Mouse (Mus musculus): ENCODE measurements around the gene Cnpy3.
"Not testable (repeated sequence)": the region's sequence is repeated elsewhere in the genome, so short reads cannot be mapped to it uniquely, and the experiment has no call there.

Cnpy3 gene

DNA sequence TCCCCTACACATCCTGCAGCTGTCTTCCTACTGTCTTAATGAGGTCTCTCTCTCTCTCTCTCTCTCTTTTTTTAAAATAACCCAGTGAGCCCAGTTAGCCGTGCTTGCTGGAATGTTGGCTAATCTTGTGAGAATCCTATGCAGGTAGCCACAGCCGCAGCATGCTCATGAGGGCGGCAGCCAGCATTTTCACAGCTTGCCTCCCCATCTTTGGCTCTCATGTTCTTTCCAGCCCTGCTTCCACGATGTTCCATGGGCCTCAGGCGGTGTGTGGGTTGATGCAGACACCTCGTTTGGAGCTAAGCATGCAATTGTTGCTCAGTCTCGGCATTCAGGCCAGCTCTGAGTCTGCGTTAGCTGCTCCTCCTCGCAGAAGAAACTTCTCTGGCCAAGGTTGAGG lies 12.9 kb upstream of the Cnpy3 start:
- in situ Hi-C loops (cut with MboI, MseI) = not testable (repeated sequence)

DNA sequence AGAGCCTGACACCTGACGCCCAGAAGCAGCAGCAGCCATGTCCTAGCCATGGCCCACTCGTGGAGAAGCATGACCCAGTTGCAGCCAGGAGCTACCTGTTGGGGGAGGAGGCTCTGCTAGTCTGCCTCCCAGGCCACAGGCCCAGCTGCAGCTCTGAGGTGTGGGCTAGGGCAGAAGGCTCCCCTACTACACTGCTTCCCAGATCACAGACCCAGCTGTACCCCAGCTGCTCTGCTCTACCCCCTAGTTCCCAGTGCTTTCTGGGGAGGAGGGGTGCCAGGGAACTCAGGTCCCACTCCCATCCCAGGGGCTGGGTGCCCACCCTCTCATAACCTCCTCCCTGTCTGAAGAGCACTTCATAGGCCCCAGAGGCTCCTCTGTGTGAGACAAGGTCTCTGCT lies 11.5 kb upstream of the Cnpy3 start, which contains the start of gene Ptcra:
Ptcra (minus strand) TSS at position 169 of the 400 bp plus-strand sequence.
- in situ Hi-C loops (cut with MboI, MseI) = no loop called here

DNA sequence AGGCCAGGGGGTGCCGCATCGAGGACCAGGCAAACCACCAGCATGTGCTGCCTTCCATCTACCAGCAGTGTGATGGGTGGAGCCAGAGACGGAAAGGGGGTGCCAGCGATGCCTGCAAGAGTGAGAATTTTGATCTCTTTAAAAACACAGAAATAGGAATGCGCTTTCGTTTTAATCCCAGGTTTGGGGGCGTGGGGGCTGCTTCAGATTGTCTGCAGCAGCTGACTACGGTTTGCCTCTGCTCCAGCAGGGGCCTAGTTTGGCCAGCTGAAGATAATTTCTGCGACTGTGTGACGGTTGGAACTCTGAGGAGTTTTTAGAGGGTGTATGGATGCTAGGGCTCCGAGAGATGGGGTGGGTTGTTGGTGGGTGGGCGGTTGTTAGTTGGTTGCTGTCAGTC lies 6.7 kb upstream of the Cnpy3 start:
- in situ Hi-C loops (cut with MboI, MseI) = no loop called here

GRCm38 (mm10) chr17:46751056-46751793 lies 789 bp downstream of the Cnpy3 start:
- in situ Hi-C loops (cut with MboI, MseI) = no loop called here

GRCm38 (mm10) chr17:46750580-46750979 lies 1.4 kb downstream of the Cnpy3 start:
- in situ Hi-C loops (cut with MboI, MseI) = no loop called here

DNA sequence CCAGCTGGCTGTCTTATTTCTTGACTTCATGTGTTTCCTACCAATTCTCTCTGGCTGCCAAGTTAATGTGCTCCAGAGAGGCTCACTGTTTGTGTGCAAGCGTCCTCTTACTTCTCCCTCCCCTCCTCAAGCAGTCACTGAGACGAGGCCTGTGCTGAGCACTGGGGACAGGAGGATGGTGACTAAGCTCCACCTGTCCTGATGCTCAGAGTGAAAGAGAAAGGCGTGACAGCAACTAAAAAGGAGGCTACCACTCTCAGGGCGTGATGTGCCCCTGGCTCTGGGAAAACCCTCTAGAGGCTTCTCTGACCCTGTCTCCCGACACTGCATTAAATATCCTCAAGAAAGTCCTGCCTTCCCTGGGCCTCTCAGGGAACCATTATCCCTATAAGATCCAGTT lies 2.7 kb downstream of the Cnpy3 start:
- in situ Hi-C loops (cut with MboI, MseI) = no loop called here

DNA sequence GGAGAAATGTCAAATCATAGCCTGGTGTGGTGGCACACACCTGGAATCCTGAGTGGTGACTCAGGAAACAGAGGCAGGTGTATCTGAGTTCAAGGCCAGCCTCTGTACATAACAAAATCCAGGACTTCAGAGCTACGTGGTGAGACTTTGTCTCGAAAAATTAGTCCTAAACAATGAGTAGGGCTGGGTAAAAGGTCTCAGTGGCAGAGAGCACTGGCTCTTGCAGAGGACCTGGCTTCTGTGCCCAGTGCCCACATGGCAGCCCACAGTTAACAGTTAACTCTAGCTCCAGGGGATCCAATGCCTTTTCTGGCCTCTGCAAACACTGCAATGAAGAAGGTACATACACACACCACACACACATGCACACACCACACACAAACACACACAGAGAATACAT lies 4.2 kb downstream of the Cnpy3 start:
- in situ Hi-C loops (cut with MboI, MseI) = no loop called here

- in situ Hi-C loops (cut with MboI, MseI) = no loop called here
Measured at GRCm38 (mm10) chr17:46747234-46747633, 4.8 kb downstream of the Cnpy3 start.

- in situ Hi-C loops (cut with MboI, MseI) = no loop called here
Measured at GRCm38 (mm10) chr17:46745506-46745905, 6.5 kb downstream of the Cnpy3 start.

DNA sequence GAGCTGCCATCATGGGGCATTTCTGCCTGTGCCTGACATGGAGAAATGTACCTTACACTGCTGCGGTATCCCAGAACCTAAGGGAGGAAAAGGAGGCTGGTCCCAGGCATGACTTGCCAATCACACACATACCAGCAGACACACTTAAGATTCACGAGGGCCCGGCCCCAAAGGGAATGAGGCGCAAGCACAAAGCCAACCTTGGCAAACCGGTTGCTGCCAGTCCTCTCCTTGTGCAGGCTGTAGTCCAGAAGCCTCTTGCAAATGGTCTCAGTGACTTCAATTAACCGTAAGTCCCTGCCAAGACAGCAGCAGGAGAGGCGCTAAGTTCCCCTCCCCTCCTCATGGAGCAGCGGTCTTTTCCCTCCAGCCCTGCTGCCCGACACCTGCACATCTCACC lies 9.0 kb downstream of the Cnpy3 start:
- in situ Hi-C loops (cut with MboI, MseI) = no loop called here

DNA sequence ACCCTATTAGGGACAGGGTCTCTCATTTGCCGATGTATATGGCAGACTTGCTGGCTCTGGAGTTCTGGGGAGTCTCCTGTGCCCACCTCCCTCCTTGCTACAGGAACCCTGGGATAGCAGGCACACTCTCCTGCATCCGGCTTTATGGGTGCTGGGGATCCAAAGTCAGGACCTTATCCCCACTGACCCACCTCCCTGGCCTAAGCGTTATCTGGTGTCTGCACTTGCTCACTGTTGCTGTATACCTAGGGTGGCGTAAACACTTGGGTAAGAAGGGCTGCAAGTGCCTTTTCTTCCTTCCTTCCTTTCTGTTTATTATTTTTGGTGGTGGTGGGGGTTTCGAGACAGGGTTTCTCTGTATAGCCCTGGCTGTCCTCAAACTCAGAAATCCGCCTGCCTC lies 10.7 kb downstream of the Cnpy3 start:
- in situ Hi-C loops (cut with MboI, MseI) = no loop called here

DNA sequence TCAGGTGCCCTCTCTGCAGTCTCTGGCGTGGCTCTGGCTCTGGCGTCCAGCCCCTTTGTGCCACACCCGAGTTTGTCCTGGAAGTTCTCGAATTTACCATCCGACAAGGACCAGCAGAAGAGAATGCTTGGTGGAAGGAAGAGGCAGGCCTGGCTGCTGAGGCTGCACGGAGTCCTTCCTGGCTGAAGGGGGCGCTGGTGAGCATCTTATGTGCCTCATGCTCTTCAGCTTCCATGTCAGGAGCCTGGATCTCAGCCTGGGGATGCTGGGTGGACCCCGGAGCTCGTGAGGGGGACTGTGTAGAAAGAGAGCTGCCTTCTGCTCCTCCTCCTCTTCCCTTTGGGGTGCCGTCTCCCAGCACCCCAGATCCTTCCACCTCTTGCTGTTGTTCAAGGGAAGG lies 15.9 kb downstream of the Cnpy3 start:
- in situ Hi-C loops (cut with MboI, MseI) = no loop called here

DNA sequence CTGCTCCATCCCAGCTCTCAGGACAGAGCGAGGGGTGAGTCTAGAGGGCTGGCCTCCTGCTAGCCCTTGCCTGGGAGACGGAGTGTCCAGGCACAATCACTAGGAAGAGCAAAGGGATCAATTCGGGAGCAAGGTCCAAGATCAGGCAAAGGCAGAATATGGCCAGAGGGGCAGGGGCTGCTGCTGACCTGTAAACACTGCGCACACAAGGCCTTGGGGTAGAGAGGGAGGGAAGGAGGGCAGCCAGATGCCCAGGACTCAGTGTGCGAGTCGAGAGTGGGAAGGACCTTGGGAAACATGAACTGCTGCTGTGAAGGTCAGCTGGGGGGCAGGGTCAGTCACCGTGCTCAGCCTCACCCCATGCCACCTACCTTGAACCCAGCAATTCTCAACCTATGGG lies 16.7 kb downstream of the Cnpy3 start:
- in situ Hi-C loops (cut with MboI, MseI) = no loop called here

GRCm38 (mm10) chr17:46734055-46734454 lies 18.0 kb downstream of the Cnpy3 start:
- in situ Hi-C loops (cut with MboI, MseI) = no loop called here

DNA sequence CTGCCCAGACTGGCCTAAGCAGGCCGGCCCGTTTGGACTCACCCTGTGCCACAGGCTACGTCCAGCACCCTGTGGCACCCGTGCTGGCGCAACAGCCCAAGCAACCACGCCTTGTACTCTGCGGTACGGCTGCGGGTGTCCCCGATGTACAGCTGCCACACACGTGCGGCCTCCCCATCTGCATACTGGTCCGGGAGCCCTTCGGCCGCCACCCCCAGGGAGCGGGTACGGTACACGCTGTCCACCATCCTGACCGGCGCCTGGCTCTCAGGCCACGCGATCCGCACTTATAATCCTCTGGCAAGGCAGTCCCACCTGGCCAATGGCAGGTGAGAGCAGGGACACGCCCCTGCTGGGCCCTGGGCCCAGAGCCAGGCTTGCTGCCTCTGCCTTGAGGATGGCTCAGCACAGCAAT lies 23.1 kb downstream of the Cnpy3 start, which contains the start of gene Gnmt:
Gnmt (minus strand) TSS at position 265 of the 415 bp plus-strand sequence.
- in situ Hi-C loops (cut with MboI, MseI) = no loop called here

GRCm38 (mm10) chr17:46728496-46728895 lies 23.5 kb downstream of the Cnpy3 start:
- in situ Hi-C loops (cut with MboI, MseI) = no loop called here

GRCm38 (mm10) chr17:46728021-46728420 lies 24.0 kb downstream of the Cnpy3 start:
- in situ Hi-C loops (cut with MboI, MseI) = no loop called here

DNA sequence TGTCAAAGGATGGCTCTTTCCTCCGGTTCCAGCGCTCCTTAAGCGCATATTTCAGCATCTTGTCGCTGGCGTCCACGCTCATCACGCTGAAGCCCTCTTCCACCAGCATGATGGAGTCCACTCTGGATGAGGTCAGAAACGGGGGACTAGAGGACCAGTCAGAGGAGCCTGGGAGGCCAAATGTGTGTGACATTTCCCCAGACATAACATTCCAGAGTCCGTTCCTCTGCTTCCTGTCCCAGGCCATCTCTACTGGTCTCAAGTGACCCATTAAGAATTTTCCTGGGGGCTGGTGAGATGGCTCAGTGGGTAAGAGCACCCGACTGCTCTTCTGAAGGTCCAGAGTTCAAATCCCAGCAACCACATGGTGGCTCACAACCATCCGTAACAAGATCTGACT lies 24.7 kb downstream of the Cnpy3 start:
- in situ Hi-C loops (cut with MboI, MseI) = no loop called here

DNA sequence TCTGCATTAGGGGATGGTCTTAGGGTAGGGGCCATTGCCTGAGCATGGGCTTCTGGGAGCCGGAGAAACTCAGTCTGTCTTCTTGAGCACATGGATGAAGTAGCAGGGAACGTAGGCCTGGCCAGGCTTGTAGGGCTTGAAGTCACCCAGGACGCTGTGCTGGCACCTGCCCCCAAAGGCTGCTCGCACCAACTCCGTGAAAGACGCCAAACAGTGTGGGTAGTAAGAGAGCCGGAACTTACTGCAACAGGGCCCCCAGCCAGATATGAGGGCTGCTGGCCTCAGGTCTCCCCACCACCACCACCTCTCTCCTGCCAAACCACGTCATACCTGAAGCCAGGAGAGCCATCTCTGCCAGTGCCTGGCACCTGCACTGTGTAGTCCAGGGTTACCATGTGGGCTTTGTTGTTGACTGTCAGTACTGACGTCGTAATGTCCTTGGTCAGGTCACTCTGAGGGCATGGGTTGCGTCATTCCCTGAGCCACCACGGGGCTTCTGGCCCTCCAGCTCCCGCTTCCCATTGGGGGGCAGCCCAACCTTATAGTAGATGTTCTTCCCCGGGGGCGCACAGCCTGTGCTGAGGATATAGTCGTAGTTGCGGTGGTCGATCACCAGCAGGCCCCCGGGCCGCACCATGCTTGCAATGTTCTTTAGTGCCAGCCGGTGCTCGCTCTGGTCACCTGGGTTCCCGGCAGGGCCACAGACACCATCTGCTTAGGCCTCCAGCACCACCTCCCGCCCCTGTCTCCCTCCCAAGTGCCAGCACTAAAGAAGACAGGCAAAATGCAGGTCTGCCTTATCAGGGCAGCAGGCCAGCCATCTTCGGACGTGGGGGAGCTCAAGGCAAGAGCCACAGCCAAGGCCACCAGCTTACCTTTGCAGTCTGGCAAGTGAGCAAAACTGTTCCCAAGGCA lies 26.0 kb downstream of the Cnpy3 start:
- in situ Hi-C loops (cut with MboI, MseI) = no loop called here

DNA sequence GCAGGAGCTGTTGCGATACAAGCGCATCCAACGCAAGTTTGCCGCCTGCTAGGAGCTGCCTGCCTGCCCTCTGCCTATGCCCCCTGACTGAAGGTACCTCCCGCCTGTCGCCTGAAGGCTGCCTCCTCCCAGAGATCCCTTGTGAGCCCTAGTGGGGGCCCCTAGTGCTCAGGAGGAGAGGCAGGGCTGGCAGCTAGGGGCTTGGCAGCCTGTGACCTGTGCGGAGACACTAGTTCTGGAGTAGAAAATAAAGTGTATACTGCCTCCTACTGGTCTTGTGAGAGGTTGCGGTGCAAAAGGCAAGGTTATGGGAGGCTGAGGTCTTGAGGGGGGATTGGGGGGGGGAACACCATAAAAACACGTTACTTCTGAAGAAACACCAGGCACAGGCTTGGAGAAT lies 26.7 kb downstream of the Cnpy3 start:
- in situ Hi-C loops (cut with MboI, MseI) = no loop called here

DNA sequence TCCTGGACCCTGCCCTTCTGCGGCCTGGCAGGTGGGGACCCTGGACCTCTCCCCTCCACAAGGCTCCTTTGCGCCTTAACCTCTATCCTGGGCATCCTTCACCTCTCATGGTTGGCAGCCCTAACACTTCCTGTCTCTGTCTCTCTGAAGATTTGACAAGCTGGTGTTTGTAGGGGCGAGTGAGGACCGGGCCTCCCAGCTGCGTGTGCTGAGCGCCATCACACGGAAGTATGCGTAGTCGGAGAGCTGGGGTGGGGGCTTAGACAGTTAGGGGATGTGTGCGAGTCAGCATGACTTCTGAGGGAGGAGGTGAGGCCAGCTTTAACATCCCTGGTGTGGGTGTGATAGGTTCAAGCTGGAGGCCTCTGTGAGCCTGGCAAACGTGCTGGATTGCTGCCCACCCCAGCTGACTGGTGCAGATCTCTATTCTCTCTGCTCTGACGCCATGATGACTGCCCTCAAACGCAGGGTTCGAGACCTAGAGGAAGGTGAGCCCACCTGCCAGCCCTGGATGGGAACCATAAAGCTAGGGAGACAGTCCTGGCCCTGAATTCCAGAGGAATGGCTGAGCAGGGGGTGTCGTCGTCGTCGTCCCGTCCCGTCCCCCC lies 27.4 kb downstream of the Cnpy3 start:
- in situ Hi-C loops (cut with MboI, MseI) = no loop called here

GRCm38 (mm10) chr17:46721077-46721476 lies 30.9 kb downstream of the Cnpy3 start:
- in situ Hi-C loops (cut with MboI, MseI) = no loop called here

All from T-helper 2 cell (primary cell).